Mouse (Mus musculus): ENCODE measurements around the gene Large2.

The Large2 gene

GRCm38 (mm10) chr2:92328206-92328605 is 46.5 kb downstream of the Large2 start:
- no peak for DNase-seq (ENCODE audit: low read depth, low spot score)

- no peak for DNase-seq (ENCODE audit: low read depth, low spot score)
Measured at GRCm38 (mm10) chr2:92327601-92328000, 47.1 kb downstream of the Large2 start.

- DNase-seq (ENCODE audit: low read depth, low spot score), result no peak
Measured at GRCm38 (mm10) chr2:92326221-92326620, 48.4 kb downstream of the Large2 start.

GRCm38 (mm10) chr2:92325676-92326075 is 49.0 kb downstream of the Large2 start:
- DNase-seq (ENCODE audit: low read depth, low spot score), result no peak

- no peak for DNase-seq (ENCODE audit: low read depth, low spot score)
Measured at GRCm38 (mm10) chr2:92322669-92323068, 52.0 kb downstream of the Large2 start.

GRCm38 (mm10) chr2:92317228-92317627 is 57.4 kb downstream of the Large2 start:
- DNase-seq (ENCODE audit: low read depth, low spot score), result no peak

- no peak for DNase-seq (ENCODE audit: low read depth, low spot score)
Measured at GRCm38 (mm10) chr2:92316652-92317051, 58.0 kb downstream of the Large2 start.
